In genomic region chr1:171681009-171681408, GRCm38 (mm10) we compare ENCODE assay signal across 14 mouse cellular contexts. TPM values are rescaled to one million over a fixed set of nuclear protein-coding genes. Genes with fewer than 3 reads are reported as not detected.
DNase-seq lines count a peak whose midpoint lies in the region; ATAC-seq lines count a peak whose summit lies in the region.
"Had no signal": no experiment of that assay in that cellular context is flagged by ENCODE, and none has a peak within 500 bp of the region (broad histone marks: within the 10 kb centered on the region; RNA-seq: fewer than 3 reads in every experiment).

No protein-coding gene starts in this region.

- intact Hi-C loops in gastrocnemius, postnatal 36 days (cut with DNase I): no loop called here

- H3K27ac ChIP-seq in liver, embryonic 16.5 days (ENCODE audit: low read length): no peak overlapping the region; the same call in 1 of the 2 replicates
- H3K27ac ChIP-seq in kidney, embryonic 14.5 days (ENCODE audit: low read depth, low read length): no peak overlapping the region
- H3K27ac ChIP-seq: forebrain, embryonic 15.5 days; left cerebral cortex, adult 2 months had no signal

- peak overlapping the region; percentile 35 for H3K4me2 ChIP-seq in liver, embryonic 16.5 days (ENCODE audit: low read depth, low read length)
- no peak overlapping the region for H3K4me2 ChIP-seq in kidney, embryonic 14.5 days (replicated peaks; ENCODE audit: low read depth, low read length)
- H3K4me2 ChIP-seq: forebrain, embryonic 15.5 days; heart, embryonic 12.5 days had no signal

- H3K9ac ChIP-seq in liver, embryonic 16.5 days (ENCODE audit: low read depth, low read length): no peak overlapping the region
- no peak overlapping the region for H3K9ac ChIP-seq in kidney, embryonic 14.5 days (ENCODE audit: low read depth, low read length)
- H3K9ac ChIP-seq: forebrain, embryonic 15.5 days; heart, embryonic 12.5 days had no signal

- peak; percentile 8 for DNase-seq in gastrocnemius, adult 18-20 months (ENCODE audit: low spot score)
- DNase-seq in gastrocnemius, postnatal 36 days: no peak
- DNase-seq in T-cell, adult 2 months (ENCODE audit: low spot score): peak; percentile 44
- peak; percentile 69 for DNase-seq in splenic B cell, adult 2 months (ENCODE audit: low read depth, low spot score)
- DNase-seq in layer of hippocampus, adult 11-12 months (ENCODE audit: low spot score): no peak
- no peak for DNase-seq in MN1 (ENCODE audit: low spot score)
- DNase-seq: kidney, adult 18-20 months had no signal

- ATAC-seq in liver, embryonic 16.5 days (ENCODE audit: low read depth): no peak
- no peak for ATAC-seq in kidney, embryonic 14.5 days (ENCODE audit: low FRiP score, low TSS enrichment)
- ATAC-seq: forebrain, embryonic 15.5 days had no signal

- no peaks in the 10 kb centered on the region; the same call in 1 of the 2 replicates for H3K4me1 ChIP-seq in liver, embryonic 16.5 days (ENCODE audit: control insufficient read depth, low read depth, low read length)
- no peaks in the 10 kb centered on the region for H3K4me1 ChIP-seq in kidney, embryonic 14.5 days (ENCODE audit: control insufficient read depth, insufficient read depth, low read length)
- H3K4me1 ChIP-seq: forebrain, embryonic 15.5 days; heart, embryonic 12.5 days had no signal

- H3K9me3 ChIP-seq in liver, embryonic 16.5 days (replicated peaks; ENCODE audit: control insufficient read depth, low read length): no peaks in the 10 kb centered on the region
- no peaks in the 10 kb centered on the region for H3K9me3 ChIP-seq in kidney, embryonic 14.5 days (ENCODE audit: control insufficient read depth, low read length)
- H3K9me3 ChIP-seq: forebrain, embryonic 15.5 days; heart, embryonic 12.5 days had no signal

- WGBS in liver, embryonic 16.5 days (ENCODE audit: insufficient replicate concordance): 21% methylated on average over 7 of the region's 7 CpGs
- 80% methylated on average over 7 of the region's 7 CpGs for WGBS in kidney, embryonic 14.5 days

- no peaks in the 10 kb centered on the region for H3K36me3 ChIP-seq in liver, embryonic 16.5 days (ENCODE audit: control insufficient read depth, insufficient read depth)
- H3K36me3 ChIP-seq in splenic B cell, adult 2 months (ENCODE audit: control insufficient read depth, insufficient read depth, low read length, poor library complexity, severe bottlenecking): peaks cover 7% of the 10 kb centered on the region
- H3K36me3 ChIP-seq in kidney, embryonic 14.5 days (ENCODE audit: control insufficient read depth, insufficient read depth, low read length): no peaks in the 10 kb centered on the region
- H3K36me3 ChIP-seq: forebrain, embryonic 15.5 days; heart, embryonic 12.5 days had no signal

- H3K4me3 ChIP-seq in liver, embryonic 16.5 days (ENCODE audit: low read depth, low read length): no peak overlapping the region
- no peak overlapping the region for H3K4me3 ChIP-seq in kidney, embryonic 14.5 days (ENCODE audit: low read length)
- H3K4me3 ChIP-seq: forebrain, embryonic 15.5 days; heart, embryonic 12.5 days; left cerebral cortex, adult 2 months had no signal

- no peaks in the 10 kb centered on the region for H3K27me3 ChIP-seq in liver, embryonic 16.5 days (ENCODE audit: control insufficient read depth, insufficient read depth, low read depth, low read length)
- H3K27me3 ChIP-seq in splenic B cell, adult 2 months (ENCODE audit: control insufficient read depth, insufficient read depth, low read length, poor library complexity, severe bottlenecking): no peaks in the 10 kb centered on the region
- H3K27me3 ChIP-seq in kidney, embryonic 14.5 days (ENCODE audit: control insufficient read depth, insufficient read depth, low read length): no peaks in the 10 kb centered on the region
- H3K27me3 ChIP-seq: forebrain, embryonic 15.5 days; heart, embryonic 12.5 days had no signal

RNA-seq across cellular contexts. Expression of gene Cd48, which starts 0.8 kb away (rescaled TPM):
- under 1 TPM; 0.46 to 0.69 TPM for total RNA-seq in gastrocnemius, adult 18-20 months (2021)
- total RNA-seq in gastrocnemius, postnatal 36 days (2021): under 1 TPM; 0.64 to 0.74 TPM
- 10.9 and 12.0 TPM in 2 replicates for polyA plus RNA-seq in liver, embryonic 16.5 days (2015; fragmentation: Nextera tagmentation; extraction: Ambion mirVana)
- polyA plus RNA-seq in kidney, embryonic 14.5 days (2014; fragmentation: Nextera tagmentation; extraction: Ambion mirVana): 1.9 and 3.6 TPM in 2 replicates

RNA-seq across cellular contexts. Expression of gene Slamf7, which starts 28.2 kb away (rescaled TPM):
- total RNA-seq in gastrocnemius, adult 18-20 months (2021): not detected
- total RNA-seq in gastrocnemius, postnatal 36 days (2021): under 1 TPM in 1 of 2 experiments, not detected in 1; 0.12 TPM
- 1.5 and 1.9 TPM in 2 replicates for polyA plus RNA-seq in liver, embryonic 16.5 days (2015; fragmentation: Nextera tagmentation; extraction: Ambion mirVana)
- polyA plus RNA-seq in kidney, embryonic 14.5 days (2014; fragmentation: Nextera tagmentation; extraction: Ambion mirVana): not detected in 2 replicates
- polyA plus RNA-seq: embryonic facial prominence, embryonic 11.5 days; forebrain, embryonic 15.5 days; heart, embryonic 12.5 days; neural tube, embryonic 14.5 days had no signal

Comparison
In these comparisons a context has a peak if more than half of its experiments do, and no peak if none do; other contexts are left out.
1. DNase-seq: peak in gastrocnemius, adult 18-20 months (single experiment), T-cell, adult 2 months (single experiment) and splenic B cell, adult 2 months (single experiment); none in gastrocnemius, postnatal 36 days (0 of 2), layer of hippocampus, adult 11-12 months (single experiment) and MN1 (single experiment).